Mouse (Mus musculus): ENCODE data around the gene Fbxl14. TPM values are rescaled to one million over a fixed set of nuclear protein-coding genes. Genes with fewer than 3 reads are reported as not detected.
A peak's percentile ranks its signal among the peaks of the same experiment; 100 is the strongest.
"Not testable (repeated sequence)": the region's sequence is repeated elsewhere in the genome, so short reads cannot be mapped to it uniquely, and the experiment has no call there.

Gene Fbxl14
- polyA plus RNA-seq (2015; fragmentation: Nextera tagmentation; extraction: Ambion mirVana) = 2.4 and 2.5 TPM in 2 replicates

GRCm38 (mm10) chr6:119479343-119479875, at the start of gene Fbxl14:
Fbxl14 (plus strand) TSS chr6:119479668.
- H3K4me2 ChIP-seq (ENCODE audit: low read depth, low read length) = peak within 1 kb of the TSS; percentile 89
- peak; percentile 64 for DNase-seq
- ATAC-seq = peak; percentile 87
- 0% methylated on average over 3 of the region's 101 CpGs for whole genome bisulfite sequencing (ENCODE audit: insufficient replicate concordance)
- peak within 1 kb of the TSS; percentile 89 for H3K4me3 ChIP-seq (ENCODE audit: low read depth, low read length)
- H3K27me3 ChIP-seq (ENCODE audit: insufficient read depth, low read length) = no peaks in the 10 kb centered on the region
- H3K9ac ChIP-seq (replicated peaks) = peak within 1 kb of the TSS; percentile 92
- peak within 1 kb of the TSS; percentile 99 for H3K27ac ChIP-seq (ENCODE audit: low read depth)
- no peaks in the 10 kb centered on the region for H3K9me3 ChIP-seq (ENCODE audit: low read length)
- H3K4me1 ChIP-seq (ENCODE audit: insufficient read depth) = peaks cover 37% of the 10 kb centered on the region
- 0 out of 2 replicates have a peak, but pooled peaks cover 6% of the 10 kb centered on the region for H3K36me3 ChIP-seq (replicated peaks; ENCODE audit: insufficient read depth, low read length)
- TF ChIP-seq CTCF (IDR thresholded peaks at IDR 0.05; ENCODE audit: low read depth) (no peak), EP300 (IDR thresholded peaks at IDR 0.05; ENCODE audit: low read depth) (no peak)

- DNase-seq = peak; percentile 58
Measured at GRCm38 (mm10) chr6:119430508-119430907, 49.0 kb upstream of the Fbxl14 start.

GRCm38 (mm10) chr6:119431751-119432324, 47.6 kb upstream of the Fbxl14 start:
- WGBS (ENCODE audit: insufficient replicate concordance) = 77% methylated on average over 6 of the region's 6 CpGs
- no peak for TF ChIP-seq CTCF (IDR thresholded peaks at IDR 0.05; ENCODE audit: low read depth)
- TF ChIP-seq EP300 (IDR thresholded peaks at IDR 0.05; ENCODE audit: low read depth) = no peak
- Histone ChIP-seq H3K4me2 (ENCODE audit: low read depth, low read length) (no peak overlapping the region), H3K27ac (ENCODE audit: low read depth) (no peak overlapping the region), H3K36me3 (replicated peaks; ENCODE audit: insufficient read depth, low read length) (no peaks in the 10 kb centered on the region), H3K4me1 (ENCODE audit: insufficient read depth) (no peaks in the 10 kb centered on the region), H3K9me3 (ENCODE audit: low read length) (no peaks in the 10 kb centered on the region), H3K27me3 (ENCODE audit: insufficient read depth, low read length) (no peaks in the 10 kb centered on the region), H3K9ac (replicated peaks) (no peak overlapping the region), H3K4me3 (ENCODE audit: low read depth, low read length) (no peak overlapping the region)
- DNase-seq = no peak
- ATAC-seq = no peak

More at GRCm38 (mm10) chr6:119430508-119430907, 49.0 kb upstream of the Fbxl14 start:
- peak; percentile 72 for ATAC-seq
- TF ChIP-seq EP300 (IDR thresholded peaks at IDR 0.05; ENCODE audit: low read depth) = no peak
- TF ChIP-seq CTCF (IDR thresholded peaks at IDR 0.05; ENCODE audit: low read depth) = peak; percentile 85
- no peak overlapping the region for H3K4me2 ChIP-seq (ENCODE audit: low read depth, low read length)
- no peaks in the 10 kb centered on the region for H3K36me3 ChIP-seq (replicated peaks; ENCODE audit: insufficient read depth, low read length)
- WGBS (ENCODE audit: insufficient replicate concordance) = 26% methylated on average over 2 of the region's 2 CpGs
- no peaks in the 10 kb centered on the region for H3K4me1 ChIP-seq (ENCODE audit: insufficient read depth)
- no peak overlapping the region for H3K9ac ChIP-seq (replicated peaks)
- no peak overlapping the region for H3K27ac ChIP-seq (ENCODE audit: low read depth)
- H3K4me3 ChIP-seq (ENCODE audit: low read depth, low read length) = no peak overlapping the region
- no peaks in the 10 kb centered on the region for H3K9me3 ChIP-seq (ENCODE audit: low read length)
- H3K27me3 ChIP-seq (ENCODE audit: insufficient read depth, low read length) = no peaks in the 10 kb centered on the region

- no peaks in the 10 kb centered on the region for H3K36me3 ChIP-seq (replicated peaks; ENCODE audit: insufficient read depth, low read length)
- WGBS (ENCODE audit: insufficient replicate concordance) = 50% methylated on average over 4 of the region's 4 CpGs
- H3K9ac ChIP-seq (replicated peaks) = no peak overlapping the region
- no peaks in the 10 kb centered on the region for H3K9me3 ChIP-seq (ENCODE audit: low read length)
- H3K27me3 ChIP-seq (ENCODE audit: insufficient read depth, low read length) = no peaks in the 10 kb centered on the region
- H3K4me2 ChIP-seq (ENCODE audit: low read depth, low read length) = no peak overlapping the region
- no peak overlapping the region for H3K4me3 ChIP-seq (ENCODE audit: low read depth, low read length)
- no peak for DNase-seq
- no peak overlapping the region for H3K27ac ChIP-seq (ENCODE audit: low read depth)
- H3K4me1 ChIP-seq (ENCODE audit: insufficient read depth) = no peaks in the 10 kb centered on the region
- peak; percentile 75 for ATAC-seq
- TF ChIP-seq EP300 (IDR thresholded peaks at IDR 0.05; ENCODE audit: low read depth) = no peak
- TF ChIP-seq CTCF (IDR thresholded peaks at IDR 0.05; ENCODE audit: low read depth) = no peak
Measured at GRCm38 (mm10) chr6:119434394-119434793, 45.1 kb upstream of the Fbxl14 start.

- WGBS (ENCODE audit: insufficient replicate concordance) = 32% methylated on average over 8 of the region's 8 CpGs
- no peaks in the 10 kb centered on the region for H3K4me1 ChIP-seq (ENCODE audit: insufficient read depth)
- no peaks in the 10 kb centered on the region for H3K27me3 ChIP-seq (ENCODE audit: insufficient read depth, low read length)
- no peak overlapping the region for H3K4me2 ChIP-seq (ENCODE audit: low read depth, low read length)
- H3K36me3 ChIP-seq (replicated peaks; ENCODE audit: insufficient read depth, low read length) = no peaks in the 10 kb centered on the region
- no peak overlapping the region for H3K27ac ChIP-seq (ENCODE audit: low read depth)
- no peak overlapping the region for H3K4me3 ChIP-seq (ENCODE audit: low read depth, low read length)
- no peak overlapping the region for H3K9ac ChIP-seq (replicated peaks)
- TF ChIP-seq EP300 (IDR thresholded peaks at IDR 0.05; ENCODE audit: low read depth) = no peak
- TF ChIP-seq CTCF (IDR thresholded peaks at IDR 0.05; ENCODE audit: low read depth) = no peak
- DNase-seq (no peak), ATAC-seq (no peak)
- H3K9me3 ChIP-seq (ENCODE audit: low read length) = no peaks in the 10 kb centered on the region
Measured at GRCm38 (mm10) chr6:119437894-119438761, 41.3 kb upstream of the Fbxl14 start.

- not testable (repeated sequence) for H3K4me1 ChIP-seq (ENCODE audit: insufficient read depth); H3K27ac ChIP-seq (ENCODE audit: low read depth); DNase-seq; H3K36me3 ChIP-seq (replicated peaks; ENCODE audit: insufficient read depth, low read length); H3K4me2 ChIP-seq (ENCODE audit: low read depth, low read length); H3K27me3 ChIP-seq (ENCODE audit: insufficient read depth, low read length); H3K4me3 ChIP-seq (ENCODE audit: low read depth, low read length); H3K9me3 ChIP-seq (ENCODE audit: low read length); ATAC-seq; H3K9ac ChIP-seq (replicated peaks)
- TF ChIP-seq CTCF (IDR thresholded peaks at IDR 0.05; ENCODE audit: low read depth) = peak; percentile 48
- 71% methylated on average over 5 of the region's 5 CpGs for WGBS (ENCODE audit: insufficient replicate concordance)
Measured at GRCm38 (mm10) chr6:119442729-119443128, 36.7 kb upstream of the Fbxl14 start.
